Mouse (Mus musculus) hindbrain, embryonic 10.5 days (tissue): ENCODE measurements at regions not wholly inside any gene's neighbourhood (a gene's known extent, or its start where the extent isn't known, plus 50 kb on each side); places are given as distances from the start of the nearest gene placed in this dataset.

ENCODE experiments used
- DNase-seq: peaks from one replicate; pipeline ENCODE4 v3.0.0-alpha.2; 2017; ENCODE audit warnings: low spot score
- H3K27ac ChIP-seq: fragments of 300-500 bp; sonication (generic); 2 replicates; pipeline ENCODE4 v1.5.1; 2016; ENCODE audit warnings: mild to moderate bottlenecking, moderate library complexity
- H3K27me3 ChIP-seq: fragments of 300-500 bp; sonication (generic); 2 replicates; pipeline ENCODE4 v1.6.1; 2016; ENCODE audit warnings: mild to moderate bottlenecking; ENCODE audit not compliant: poor library complexity, insufficient read depth, severe bottlenecking
- H3K36me3 ChIP-seq: fragments of 300-500 bp; sonication (generic); 2 replicates; pipeline ENCODE4 v1.6.1; 2016; ENCODE audit warnings: mild to moderate bottlenecking, moderate library complexity
- H3K4me1 ChIP-seq: fragments of 300-500 bp; sonication (generic); replicated peaks from 2 replicates; pipeline ENCODE4 v1.6.1; 2016; ENCODE audit warnings: mild to moderate bottlenecking
- H3K4me3 ChIP-seq: fragments of 300-500 bp; sonication (generic); 2 replicates; pipeline ENCODE4 v1.5.1; 2016; ENCODE audit warnings: mild to moderate bottlenecking, moderate library complexity
- H3K9me3 ChIP-seq: fragments of 300-500 bp; sonication (generic); 2 replicates; pipeline ENCODE4 v1.6.1; 2016; ENCODE audit warnings: mild to moderate bottlenecking, moderate library complexity
- WGBS: fragments of 180-500 bp; shearing (Covaris S2); methylation state at CpG from one replicate; pipeline ENCODE4 v1.1.7; 2016; 5-methylcytosine and 5-hydroxymethylcytosine counted together

- H3K9me3 ChIP-seq = no peaks in the 10 kb centered on the region
- H3K27ac ChIP-seq = no peak overlapping the region
- H3K27me3 ChIP-seq = no peaks in the 10 kb centered on the region
- DNase-seq = no peak
- H3K36me3 ChIP-seq = no peaks in the 10 kb centered on the region
- H3K4me1 ChIP-seq = no peaks in the 10 kb centered on the region
- no peak overlapping the region for H3K4me3 ChIP-seq
- WGBS = 78% methylated on average over 5 of the region's 5 CpGs
Measured at GRCm38 (mm10) chr4:27845521-27845920, 967.4 kb upstream of the Epha7 start.

GRCm38 (mm10) chr4:27846106-27846622 is 966.8 kb upstream of the Epha7 start:
- no peak for DNase-seq
- Histone ChIP-seq H3K4me1 (no peaks in the 10 kb centered on the region), H3K9me3 (no peaks in the 10 kb centered on the region), H3K36me3 (no peaks in the 10 kb centered on the region), H3K4me3 (no peak overlapping the region), H3K27me3 (no peaks in the 10 kb centered on the region), H3K27ac (no peak overlapping the region)
- WGBS = 74% methylated on average over 5 of the region's 5 CpGs

- 91% methylated on average over 2 of the region's 2 CpGs for WGBS
- H3K27me3 ChIP-seq = no peaks in the 10 kb centered on the region
- DNase-seq = no peak
Measured at GRCm38 (mm10) chr4:27856086-27856485, 956.8 kb upstream of the Epha7 start.

GRCm38 (mm10) chr4:27887262-27887954 is 925.5 kb upstream of the Epha7 start:
- no peak for DNase-seq
- no peaks in the 10 kb centered on the region for H3K36me3 ChIP-seq
- H3K9me3 ChIP-seq = no peaks in the 10 kb centered on the region
- H3K4me1 ChIP-seq = no peaks in the 10 kb centered on the region
- no peak overlapping the region for H3K4me3 ChIP-seq
- WGBS = 87% methylated on average over 5 of the region's 5 CpGs
- H3K27me3 ChIP-seq = no peaks in the 10 kb centered on the region
- no peak overlapping the region for H3K27ac ChIP-seq

More at GRCm38 (mm10) chr4:27856086-27856485, 956.8 kb upstream of the Epha7 start:
- Histone ChIP-seq H3K4me1 (no peaks in the 10 kb centered on the region), H3K27ac (no peak overlapping the region), H3K4me3 (no peak overlapping the region), H3K36me3 (no peaks in the 10 kb centered on the region), H3K9me3 (no peaks in the 10 kb centered on the region)

GRCm38 (mm10) chr4:27896396-27896795 is 916.5 kb upstream of the Epha7 start:
- no peaks in the 10 kb centered on the region for H3K4me1 ChIP-seq
- H3K27ac ChIP-seq = no peak overlapping the region
- H3K4me3 ChIP-seq = no peak overlapping the region
- no peaks in the 10 kb centered on the region for H3K27me3 ChIP-seq
- no peaks in the 10 kb centered on the region for H3K9me3 ChIP-seq
- 88% methylated on average over 2 of the region's 2 CpGs for WGBS
- no peaks in the 10 kb centered on the region for H3K36me3 ChIP-seq
- DNase-seq = no peak

GRCm38 (mm10) chr4:27945351-27945750 is 867.6 kb upstream of the Epha7 start:
- 0 out of 2 replicates have a peak overlapping the region, but pooled peaks have one; percentile 50 for H3K27ac ChIP-seq
- H3K36me3 ChIP-seq = no peaks in the 10 kb centered on the region
- no peak for DNase-seq
- H3K4me3 ChIP-seq = no peak overlapping the region
- WGBS = 54% methylated on average over 2 of the region's 2 CpGs
- H3K4me1 ChIP-seq = peaks cover 26% of the 10 kb centered on the region
- H3K9me3 ChIP-seq = no peaks in the 10 kb centered on the region
- no peaks in the 10 kb centered on the region for H3K27me3 ChIP-seq

- WGBS = 72% methylated on average over 1 of the region's 1 CpGs
- peaks cover 27% of the 10 kb centered on the region for H3K4me1 ChIP-seq
- H3K36me3 ChIP-seq = no peaks in the 10 kb centered on the region
- no peak overlapping the region for H3K4me3 ChIP-seq
- no peaks in the 10 kb centered on the region for H3K9me3 ChIP-seq
- DNase-seq = no peak
- no peaks in the 10 kb centered on the region for H3K27me3 ChIP-seq
- peak overlapping the region; percentile 50; the same call in 1 of the 2 replicates for H3K27ac ChIP-seq
Measured at GRCm38 (mm10) chr4:27945768-27946167, 867.2 kb upstream of the Epha7 start.

GRCm38 (mm10) chr4:27949970-27950717 is 862.8 kb upstream of the Epha7 start:
- H3K9me3 ChIP-seq = no peaks in the 10 kb centered on the region
- DNase-seq = no peak
- no peak overlapping the region for H3K4me3 ChIP-seq
- H3K4me1 ChIP-seq = peaks cover 27% of the 10 kb centered on the region
- no peaks in the 10 kb centered on the region for H3K27me3 ChIP-seq
- WGBS = 51% methylated on average over 8 of the region's 8 CpGs
- H3K36me3 ChIP-seq = no peaks in the 10 kb centered on the region
- H3K27ac ChIP-seq = no peak overlapping the region

GRCm38 (mm10) chr4:27965046-27965681 is 847.8 kb upstream of the Epha7 start:
- H3K36me3 ChIP-seq = no peaks in the 10 kb centered on the region
- peak overlapping the region; percentile 45; the same call in 1 of the 2 replicates for H3K27ac ChIP-seq
- peaks cover 11% of the 10 kb centered on the region; the same call in 1 of the 2 replicates for H3K4me1 ChIP-seq
- WGBS = 28% methylated on average over 7 of the region's 7 CpGs
- H3K27me3 ChIP-seq = no peaks in the 10 kb centered on the region
- no peak for DNase-seq
- H3K9me3 ChIP-seq = no peaks in the 10 kb centered on the region
- H3K4me3 ChIP-seq = no peak overlapping the region

DNA sequence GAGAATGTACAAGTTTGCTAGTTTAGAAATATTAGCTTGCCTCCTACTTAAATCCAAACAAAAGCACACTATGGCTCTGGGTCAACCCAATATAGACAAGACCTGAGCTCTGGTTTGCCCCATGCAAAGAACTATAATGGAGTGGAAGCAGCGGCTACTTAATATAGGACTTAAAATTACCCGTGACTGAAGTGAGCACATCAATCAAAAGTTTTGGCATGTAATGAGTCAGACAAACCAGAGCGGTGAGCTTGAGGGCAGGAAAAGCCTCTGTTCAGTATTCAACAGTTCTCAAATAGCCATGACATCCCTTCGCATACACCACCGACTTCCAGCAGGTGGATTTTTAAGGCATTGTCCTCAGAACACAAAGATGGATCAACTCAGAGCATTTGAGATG is 842.4 kb upstream of the Epha7 start:
- Histone ChIP-seq H3K27me3 (no peaks in the 10 kb centered on the region), H3K36me3 (no peaks in the 10 kb centered on the region), H3K27ac (0 out of 2 replicates have a peak overlapping the region, but pooled peaks have one; percentile 8), H3K4me3 (no peak overlapping the region), H3K4me1 (peaks cover 14% of the 10 kb centered on the region; the same call in 1 of the 2 replicates), H3K9me3 (no peaks in the 10 kb centered on the region)
- WGBS = 21% methylated on average over 5 of the region's 5 CpGs
- DNase-seq = peak; percentile 36

DNA sequence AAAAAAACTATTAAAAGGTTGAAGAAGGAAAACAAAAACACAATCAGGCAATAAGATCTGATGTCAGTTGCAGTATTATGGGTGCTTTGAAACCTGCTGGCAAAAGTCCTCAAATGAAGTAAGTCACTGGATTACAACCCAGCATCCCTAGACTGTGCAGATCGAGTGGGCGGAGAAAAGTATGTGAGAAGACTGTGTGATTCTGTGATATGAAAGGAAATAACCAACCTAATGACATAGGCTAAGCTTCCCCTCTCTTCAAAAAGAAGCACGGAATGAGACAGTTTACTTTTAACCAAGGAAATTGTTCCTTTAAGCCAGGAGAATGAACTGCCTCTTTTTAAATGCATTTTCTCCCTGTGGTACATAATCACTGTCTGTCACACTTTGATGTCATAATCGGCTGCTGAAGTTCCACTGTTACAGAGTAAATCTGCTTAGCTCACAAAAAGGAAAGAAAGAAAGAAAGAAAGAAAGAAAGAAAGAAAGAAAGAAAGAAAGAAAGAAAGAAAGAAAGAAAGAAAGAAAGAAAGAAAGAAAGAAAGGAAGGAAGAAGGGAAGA is 833.6 kb upstream of the Epha7 start:
- H3K4me1 ChIP-seq = peaks cover 3% of the 10 kb centered on the region; the same call in 1 of the 2 replicates
- H3K27me3 ChIP-seq = peaks cover 8% of the 10 kb centered on the region
- no peak overlapping the region for H3K27ac ChIP-seq
- no peak overlapping the region for H3K4me3 ChIP-seq
- DNase-seq = no peak
- 66% methylated on average over 4 of the region's 4 CpGs for WGBS
- no peaks in the 10 kb centered on the region for H3K9me3 ChIP-seq
- H3K36me3 ChIP-seq = no peaks in the 10 kb centered on the region

- Histone ChIP-seq H3K4me1 (peaks cover 3% of the 10 kb centered on the region; the same call in 1 of the 2 replicates), H3K27me3 (peaks cover 12% of the 10 kb centered on the region), H3K36me3 (no peaks in the 10 kb centered on the region), H3K27ac (no peak overlapping the region), H3K4me3 (no peak overlapping the region), H3K9me3 (no peaks in the 10 kb centered on the region)
- 76% methylated on average over 10 of the region's 10 CpGs for WGBS
- DNase-seq = no peak
Measured at GRCm38 (mm10) chr4:27979781-27980180, 833.1 kb upstream of the Epha7 start.
